Mouse (Mus musculus): Measurements from ENCODE around the gene Erich4. TPM values are rescaled to one million over a fixed set of nuclear protein-coding genes. Genes with fewer than 3 reads are reported as not detected.
"Not testable (repeated sequence)": the region's sequence is repeated elsewhere in the genome, so short reads cannot be mapped to it uniquely, and the experiment has no call there.

Erich4 gene
- total RNA-seq, 2 experiments from 2014 or later: not detected

- no peak for DNase-seq (ENCODE audit: low spot score in 2 of 2)
Observed at GRCm38 (mm10) chr7:25582301-25582810, 33.3 kb downstream of the Erich4 start.

- DNase-seq (ENCODE audit: low spot score in 2 of 2): no peak
Observed at GRCm38 (mm10) chr7:25579441-25579840, 36.3 kb downstream of the Erich4 start.

- DNase-seq (ENCODE audit: low spot score in 2 of 2): not testable (repeated sequence)
Observed at GRCm38 (mm10) chr7:25576793-25577437, 38.8 kb downstream of the Erich4 start.

- DNase-seq (ENCODE audit: low spot score in 2 of 2): not testable (repeated sequence)
Observed at GRCm38 (mm10) chr7:25576308-25576707, 39.4 kb downstream of the Erich4 start.

GRCm38 (mm10) chr7:25575870-25576269 is 39.8 kb downstream of the Erich4 start:
- DNase-seq (ENCODE audit: low spot score in 2 of 2): no peak

- no peak for DNase-seq (ENCODE audit: low spot score in 2 of 2)
Observed at GRCm38 (mm10) chr7:25575105-25575504, 40.6 kb downstream of the Erich4 start.

- not testable (repeated sequence) for DNase-seq (ENCODE audit: low spot score in 2 of 2)
Observed at GRCm38 (mm10) chr7:25573806-25574205, 41.9 kb downstream of the Erich4 start.

DNA sequence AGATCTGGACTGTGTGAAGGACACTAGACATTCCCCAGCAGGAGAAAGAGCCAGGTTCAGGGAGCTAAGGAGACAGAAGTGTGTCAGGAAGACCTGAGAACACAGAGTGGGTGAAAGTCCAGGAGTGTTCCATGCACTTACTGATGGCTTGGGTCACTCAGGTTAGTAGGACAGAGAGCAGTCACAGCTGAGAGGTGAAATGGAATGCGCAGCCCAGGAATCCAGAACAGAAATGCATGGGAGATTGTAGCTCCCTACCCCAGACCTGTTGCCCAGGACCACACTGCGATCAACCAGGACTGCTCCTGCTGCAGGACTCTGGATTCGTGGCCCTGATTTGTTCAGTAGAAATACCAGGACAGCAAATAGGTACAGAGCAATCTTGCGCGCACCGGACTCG is 47.0 kb downstream of the Erich4 start:
- no peak for DNase-seq (ENCODE audit: low spot score in 2 of 2)

Other genes with a start within 250 kb of the Erich4 start
- not detected for gene Cnfn, start 246.2 kb downstream of the Erich4 start, total RNA-seq (2021)
- 100 to 1,000 TPM; 332 to 738 TPM for gene Lipe, start 217.2 kb downstream of the Erich4 start, total RNA-seq (2021)
- not detected for gene Cxcl17, start 203.0 kb downstream of the Erich4 start, total RNA-seq (2021)
- 10 to 100 TPM in 1 of 2 experiments, 1 to 10 TPM in 1; 9.3 to 34.6 TPM for gene Ceacam1, start 138.3 kb downstream of the Erich4 start, total RNA-seq (2021)
- gene Ceacam2, start 76.0 kb downstream of the Erich4 start, total RNA-seq (2021): 1 to 10 TPM; 1.0 to 3.7 TPM
- gene Dmac2, start 3.5 kb upstream of the Erich4 start, total RNA-seq (2021): 10 to 100 TPM; 24.2 to 30.5 TPM
- 1 to 10 TPM; 2.7 to 2.8 TPM for gene B3gnt8, start 10.8 kb upstream of the Erich4 start, total RNA-seq (2021)
- 100 to 1,000 TPM; 232 to 288 TPM for gene Bckdha, start 43.1 kb upstream of the Erich4 start, total RNA-seq (2021)
- gene Exosc5, start 43.3 kb upstream of the Erich4 start, total RNA-seq (2021): 10 to 100 TPM; 38.0 to 49.3 TPM
- gene Tmem91, start 59.3 kb upstream of the Erich4 start, total RNA-seq (2021): not detected
- 10 to 100 TPM; 15.0 to 16.2 TPM for gene B9d2, start 64.9 kb upstream of the Erich4 start, total RNA-seq (2021)
- 10 to 100 TPM; 26.2 to 36.0 TPM for gene Tgfb1, start 71.1 kb upstream of the Erich4 start, total RNA-seq (2021)
- 10 to 100 TPM; 52.1 to 53.0 TPM for gene Ccdc97, start 103.2 kb upstream of the Erich4 start, total RNA-seq (2021)
- 10 to 100 TPM; 83.8 to 94.4 TPM for gene Hnrnpul1, start 138.9 kb upstream of the Erich4 start, total RNA-seq (2021)
- 10 to 100 TPM; 41.9 to 66.9 TPM for gene Axl, start 172.8 kb upstream of the Erich4 start, total RNA-seq (2021)
- 1 to 10 TPM; 3.4 to 4.3 TPM for gene Cyp2s1, start 201.0 kb upstream of the Erich4 start, total RNA-seq (2021)